Mouse (Mus musculus): ENCODE measurements around the gene Foxp4. TPM values are rescaled to one million over a fixed set of nuclear protein-coding genes. Genes with fewer than 3 reads are reported as not detected.

Gene Foxp4
- total and polyA plus RNA-seq, 3 experiments = 21.8 to 76.5 (median 25.3) TPM

GRCm38 (mm10) chr17:47853760-47854159 is 70.7 kb downstream of the Foxp4 start:
- peak; percentile 57 for DNase-seq

DNA sequence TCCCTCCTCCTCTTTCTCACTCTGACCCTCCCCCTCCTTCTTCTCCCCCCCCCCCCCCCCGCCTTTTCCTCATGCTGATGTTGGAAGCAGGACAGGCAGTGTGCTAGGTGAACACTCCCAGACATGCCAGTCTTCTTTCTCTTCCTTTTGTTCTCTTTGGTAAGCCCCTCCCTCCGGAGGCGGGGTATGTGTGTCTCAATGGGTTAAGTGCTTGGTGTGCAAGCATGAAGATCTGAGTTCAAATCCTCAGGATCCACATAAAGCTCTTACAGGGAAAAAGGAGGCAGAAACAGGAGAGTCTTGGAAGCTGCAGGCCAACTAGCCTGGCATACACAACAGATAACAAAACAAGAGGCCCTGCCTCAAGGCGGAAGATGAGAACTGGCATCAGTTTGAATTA is 71.1 kb downstream of the Foxp4 start:
- no peak for DNase-seq

DNA sequence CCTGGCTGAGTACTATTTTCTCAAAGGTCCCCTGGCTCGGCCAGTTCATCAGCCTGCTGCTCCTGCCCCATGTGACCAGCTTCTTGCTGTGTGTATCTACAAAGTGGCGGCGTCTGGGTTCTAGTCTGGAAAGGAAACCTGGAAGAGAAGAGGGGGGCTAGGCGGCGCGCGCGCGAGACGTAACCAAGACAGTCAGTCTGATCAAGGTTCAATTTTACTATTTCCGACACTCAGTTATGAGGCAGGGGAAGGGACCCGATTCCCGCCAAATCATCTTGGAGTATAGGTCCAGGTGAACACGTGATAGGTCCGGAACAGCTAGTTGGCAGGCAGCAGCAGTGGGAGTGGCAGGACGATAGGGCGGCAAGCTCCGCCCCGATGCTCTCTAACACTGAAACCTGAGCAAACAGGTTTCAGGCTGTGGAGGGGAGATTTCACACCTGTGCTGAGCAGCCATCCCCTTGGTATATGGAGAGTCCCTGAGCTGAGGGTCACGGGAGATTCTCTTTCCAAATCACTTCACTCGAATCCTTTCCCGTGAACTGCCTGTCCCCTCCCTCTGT is 72.6 kb downstream of the Foxp4 start:
- DNase-seq = peak; percentile 18

DNA sequence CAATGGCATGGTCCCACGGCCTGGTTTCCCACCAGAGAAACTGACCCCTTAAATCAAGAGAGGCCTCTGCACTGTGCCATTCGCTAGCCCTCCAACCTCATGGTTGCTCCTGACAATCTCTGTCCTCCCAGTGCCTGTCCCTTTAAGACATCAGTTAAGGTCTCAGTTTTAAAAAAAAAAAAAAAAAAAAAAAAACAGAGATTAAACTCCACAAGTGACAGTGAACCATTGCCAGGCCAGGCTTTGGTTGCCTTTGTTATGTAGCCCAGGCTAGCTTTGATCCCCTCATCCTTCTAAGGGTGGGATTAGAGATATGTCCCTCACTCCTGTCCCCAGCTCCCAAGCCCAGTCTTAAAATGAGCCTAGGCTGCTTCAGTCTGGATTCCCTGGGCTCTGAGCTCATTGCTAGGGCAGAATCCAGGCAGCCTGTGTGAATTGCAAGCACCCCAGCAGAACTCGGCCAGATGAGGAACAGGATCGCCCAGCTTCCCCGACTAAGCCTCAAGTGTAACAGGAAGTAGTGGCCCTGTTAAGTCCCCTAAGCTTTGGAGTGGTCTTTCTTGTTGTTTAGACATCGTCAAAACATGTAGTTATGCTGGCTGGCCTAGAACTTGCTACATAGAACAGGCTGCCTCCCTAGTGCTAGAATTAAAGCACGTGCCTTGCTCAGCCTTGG is 73.7 kb downstream of the Foxp4 start:
- DNase-seq = no peak

GRCm38 (mm10) chr17:47850035-47850434 is 74.4 kb downstream of the Foxp4 start:
- DNase-seq = no peak

- DNase-seq = no peak
Observed at GRCm38 (mm10) chr17:47847985-47848384, 76.5 kb downstream of the Foxp4 start.

DNA sequence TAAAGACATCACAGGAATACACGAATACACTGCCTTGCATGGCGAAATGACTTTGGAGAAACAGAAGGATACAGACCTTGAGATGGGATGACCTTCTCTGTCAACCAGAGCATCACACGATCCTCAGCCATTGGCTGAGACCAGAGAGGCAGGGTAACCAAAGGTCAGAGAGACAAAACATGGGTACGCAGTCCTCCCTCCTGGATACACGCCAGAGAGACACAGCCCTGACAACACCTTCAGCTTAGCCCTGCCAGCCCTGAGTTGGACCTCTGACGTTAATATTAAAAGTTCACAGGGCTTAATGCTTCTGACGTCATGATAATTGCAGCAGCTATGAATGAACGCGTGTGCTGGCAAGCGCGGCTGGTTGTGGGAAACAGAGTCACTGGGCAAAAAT is 78.8 kb downstream of the Foxp4 start:
- no peak for DNase-seq

DNA sequence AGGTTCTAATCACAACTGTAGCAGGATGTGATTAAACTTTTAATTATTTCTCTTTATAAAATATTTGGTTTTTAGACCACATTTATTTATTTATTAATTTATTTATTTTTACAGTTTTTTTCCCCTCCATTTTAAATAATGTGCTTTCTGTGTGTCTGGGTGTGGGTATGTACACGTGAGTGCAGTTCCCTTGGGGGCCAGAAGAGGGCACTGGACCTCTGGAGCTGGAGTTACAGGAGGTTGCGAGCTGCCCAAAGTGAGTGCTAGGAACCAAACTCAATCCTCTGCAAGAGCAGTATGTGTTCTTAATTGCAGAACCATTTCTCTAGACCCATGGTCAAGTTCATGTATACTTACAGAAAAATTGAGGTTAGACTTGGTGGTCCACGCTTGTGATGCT is 81.0 kb downstream of the Foxp4 start:
- no peak for DNase-seq

DNA sequence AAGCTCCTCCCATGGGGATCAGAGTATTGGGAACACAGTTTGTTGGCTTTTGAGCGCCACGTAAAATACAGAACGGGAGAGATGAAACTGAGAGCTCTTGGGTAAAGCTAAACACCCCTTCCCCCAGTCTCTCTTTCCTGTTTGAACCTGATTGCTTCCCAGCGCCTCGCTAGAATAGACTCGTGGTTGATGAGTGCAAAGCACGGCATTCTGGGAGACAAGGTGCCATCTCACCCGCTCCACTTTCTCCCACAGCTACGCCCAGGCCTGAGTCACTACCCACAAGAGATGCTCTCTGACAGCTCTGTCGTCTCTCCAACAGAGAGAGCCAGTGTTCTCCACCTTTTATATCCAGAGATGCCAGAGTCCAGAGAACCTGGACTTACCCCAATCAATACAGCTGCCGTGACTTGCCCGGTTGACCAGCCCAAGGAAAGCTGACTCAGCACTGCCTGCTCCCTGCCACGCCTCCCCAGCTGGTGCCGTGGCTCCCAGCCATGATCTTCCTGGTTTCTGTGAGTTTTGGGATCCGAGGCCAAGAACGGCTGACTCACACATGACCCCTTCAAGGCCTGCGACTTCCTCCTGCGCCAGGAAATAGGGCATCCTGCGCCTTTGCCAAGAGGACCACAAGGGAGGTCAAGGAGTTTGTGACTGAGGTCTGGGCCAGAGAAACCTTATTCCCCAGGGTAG is 82.4 kb downstream of the Foxp4 start:
- peak; percentile 96 for DNase-seq

- peak; percentile 29 for DNase-seq
Observed at GRCm38 (mm10) chr17:47841521-47841920, 82.9 kb downstream of the Foxp4 start.

- DNase-seq = no peak
Observed at GRCm38 (mm10) chr17:47837808-47838207, 86.6 kb downstream of the Foxp4 start.

- DNase-seq = peak; percentile 27
Observed at GRCm38 (mm10) chr17:47834482-47834767, 90.0 kb downstream of the Foxp4 start, which contains the start of gene Mdfi. Gene Mdfi, minus strand, starts transcription at chr17:47834691.

DNA sequence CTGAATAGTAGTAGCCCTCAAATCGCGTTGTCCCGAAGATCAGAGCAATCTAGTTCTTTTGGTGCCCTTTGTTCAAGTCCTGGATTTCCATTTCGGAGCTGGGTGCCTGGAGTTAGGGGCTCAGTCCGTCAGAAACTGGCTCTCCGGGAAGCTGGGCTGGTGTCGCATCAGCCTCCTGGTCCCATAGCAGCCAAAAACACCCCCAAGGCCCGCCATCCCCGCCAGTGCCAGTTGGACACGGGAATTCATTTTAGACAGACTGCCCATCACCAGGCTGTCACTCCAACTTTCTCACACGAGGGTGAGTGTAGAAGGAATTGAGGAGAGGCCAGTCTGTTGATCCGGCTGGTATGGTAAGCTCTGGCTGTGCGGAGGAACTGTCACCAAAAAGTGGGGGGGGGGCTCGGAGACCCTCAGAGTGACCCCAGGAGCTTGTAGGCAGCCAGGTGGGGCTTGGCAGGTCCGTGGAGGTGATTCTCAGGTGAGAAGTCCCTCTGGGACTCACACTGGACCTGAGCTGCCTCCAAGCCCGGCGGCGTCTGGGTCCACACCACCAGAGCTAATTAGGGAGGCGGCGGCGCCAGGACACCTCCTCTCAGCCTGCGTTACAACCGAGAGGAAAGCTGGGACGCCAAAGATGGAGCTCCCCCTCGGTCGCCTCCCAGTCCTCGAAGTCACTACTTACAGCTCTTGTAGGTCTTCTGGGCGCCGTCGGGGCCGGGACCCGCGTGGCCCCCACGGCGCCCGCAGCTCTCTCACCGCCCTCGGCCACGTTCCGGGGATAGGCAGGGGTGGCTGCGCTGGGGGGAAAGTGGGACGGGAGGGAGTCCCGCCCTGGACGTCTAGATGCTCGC is 90.6 kb downstream of the Foxp4 start:
- DNase-seq = peak; percentile 9

DNA sequence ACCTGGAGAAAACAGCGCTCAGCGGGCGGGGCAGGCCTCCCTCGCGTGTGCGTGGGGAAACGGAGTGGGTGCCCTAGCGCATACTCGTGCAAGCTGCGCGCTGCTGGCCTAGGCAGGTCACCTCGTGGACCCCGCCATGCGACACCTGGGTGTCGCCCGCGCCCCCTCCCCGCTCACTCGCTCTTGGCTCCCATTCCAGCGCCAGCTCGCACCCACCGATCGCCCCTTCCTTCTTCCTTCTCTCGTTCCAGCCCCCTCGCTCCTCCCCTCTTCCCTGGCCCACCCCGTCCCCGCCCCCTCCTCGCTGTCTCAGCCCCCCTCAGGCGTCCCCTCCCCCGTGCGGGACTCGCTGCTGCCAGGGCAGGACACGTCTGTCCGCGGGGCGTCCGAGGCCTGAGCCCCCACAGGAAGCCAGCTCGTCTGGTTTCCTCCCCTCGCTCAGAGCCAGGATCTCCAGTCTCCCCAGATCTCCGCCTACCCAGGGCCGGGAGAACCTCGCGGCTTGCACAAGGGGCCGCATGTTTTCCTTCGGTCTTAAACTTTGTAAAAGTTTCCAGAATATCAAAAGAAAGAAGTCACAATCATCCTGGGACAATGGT is 91.3 kb downstream of the Foxp4 start:
- peak; percentile 38 for DNase-seq

GRCm38 (mm10) chr17:47832501-47833028 is 91.9 kb downstream of the Foxp4 start:
- no peak for DNase-seq

DNA sequence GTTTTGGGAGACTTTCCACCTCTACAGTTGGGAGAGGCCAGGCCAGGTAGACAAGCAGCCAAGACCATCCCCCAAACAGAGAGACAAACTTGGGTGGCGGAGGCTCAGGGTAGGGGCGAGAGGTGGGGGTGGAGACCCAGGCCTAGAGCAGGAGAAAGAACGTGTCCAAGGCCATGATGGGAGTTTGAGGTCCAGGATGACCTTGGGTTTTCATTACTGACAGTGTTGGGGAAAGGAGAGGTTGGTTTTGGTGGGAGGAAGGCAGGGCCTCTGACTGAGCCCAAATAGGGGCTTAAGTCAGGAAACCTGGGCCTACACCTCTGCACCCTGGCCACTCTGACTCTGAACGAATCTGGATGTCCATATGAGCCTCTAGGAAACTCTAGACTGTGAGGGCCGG is 92.7 kb downstream of the Foxp4 start:
- DNase-seq = no peak

DNA sequence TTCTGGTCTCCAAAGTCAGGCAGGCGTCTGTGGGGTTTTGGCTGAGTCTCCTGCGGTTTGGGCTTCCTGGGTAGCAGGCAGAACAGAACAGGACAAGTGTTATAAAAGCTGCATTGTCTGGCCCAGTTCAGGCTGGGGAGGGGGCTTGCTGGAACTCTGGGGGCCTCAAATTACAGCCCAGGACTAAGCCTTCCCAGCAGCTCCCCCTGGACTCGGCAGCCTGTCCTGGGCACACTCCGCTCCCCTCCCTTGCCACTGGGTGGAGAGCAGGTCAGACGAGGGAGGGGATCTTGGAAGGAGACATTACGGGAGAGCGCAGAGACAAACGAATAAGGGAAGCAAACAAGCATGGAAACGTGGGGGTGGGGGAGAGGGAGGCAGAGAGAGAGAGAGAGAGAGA is 93.3 kb downstream of the Foxp4 start:
- DNase-seq = no peak

GRCm38 (mm10) chr17:47821339-47821738 is 103.1 kb downstream of the Foxp4 start:
- DNase-seq = no peak

GRCm38 (mm10) chr17:47818038-47818725 is 106.3 kb downstream of the Foxp4 start:
- DNase-seq = no peak
